9 mouse cellular contexts compared by ENCODE assay signal in the genomic region with DNA sequence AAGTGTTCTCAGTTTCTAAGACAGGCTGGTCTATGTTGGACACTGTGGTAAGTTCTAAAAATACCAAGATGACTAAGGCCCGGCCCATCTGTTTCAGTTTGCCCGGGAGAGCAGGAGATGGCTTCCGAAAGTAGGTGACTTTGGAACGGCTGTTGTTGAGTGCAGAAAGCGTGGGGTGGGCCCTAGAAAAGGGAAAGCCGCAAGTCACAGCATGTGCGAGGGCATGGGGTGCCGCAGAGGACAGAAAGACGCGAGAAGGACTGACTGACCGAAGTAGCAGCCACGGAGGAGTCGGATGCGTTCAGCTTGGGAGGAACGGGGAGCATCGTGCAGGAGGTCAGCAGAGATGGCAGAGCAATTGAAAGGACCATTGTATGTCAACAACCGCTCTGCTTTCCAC. TPM values are rescaled to one million over a fixed set of nuclear protein-coding genes. Genes with fewer than 3 reads are reported as not detected.
A peak's percentile ranks its signal among the peaks of the same experiment; 100 is the strongest.
DNase-seq lines count a peak whose midpoint lies in the region.
"Had no signal": no experiment of that assay in that cellular context is flagged by ENCODE, and none has a peak within 500 bp of the region (broad histone marks: within the 10 kb centered on the region; RNA-seq: fewer than 3 reads in every experiment).

No protein-coding gene starts in this region.

- peak; percentile 83 for DNase-seq in right cerebral cortex, adult 18-20 months
- no peak for DNase-seq in right cerebral cortex, postnatal 4 days
- DNase-seq in heart, adult 8-10 months (ENCODE audit: low spot score), result peak; percentile 41
- DNase-seq in layer of hippocampus, adult 9-11 months, result peak; percentile 83
- DNase-seq in telencephalon, adult 2 months (ENCODE audit: low read depth, low spot score), result peak; percentile 79
- no peak for DNase-seq in yolk sac, embryonic 10.5 days (ENCODE audit: low spot score)
- no peak for DNase-seq in natural killer cell, adult 2 months (ENCODE audit: low spot score in 2 of 2)
- DNase-seq in urinary bladder, postnatal 36 days (ENCODE audit: low spot score in 2 of 2), result no peak
- DNase-seq: liver, embryonic 13.5 days had no signal

RNA-seq across cellular contexts. Expression of a gene that starts 12.4 kb away (rescaled TPM):
- total RNA-seq in heart, adult 8-10 months (2022), result 10 to 100 TPM; 48.6 to 80.2 (median 59.5) TPM

RNA-seq across cellular contexts. Expression of a gene that starts 34.6 kb away (rescaled TPM):
- 10 to 100 TPM; 44.7 to 54.1 (median 47.0) TPM for total RNA-seq in heart, adult 8-10 months (2022)

Comparison
In these comparisons a context has a peak if more than half of its experiments do, and no peak if none do; other contexts are left out.
1. DNase-seq: peak in right cerebral cortex, adult 18-20 months (single experiment), heart, adult 8-10 months (single experiment), layer of hippocampus, adult 9-11 months (single experiment) and telencephalon, adult 2 months (single experiment); none in right cerebral cortex, postnatal 4 days (single experiment), yolk sac, embryonic 10.5 days (single experiment), natural killer cell, adult 2 months (0 of 2) and urinary bladder, postnatal 36 days (0 of 2).